Mouse (Mus musculus) forebrain, embryonic 14.5 days (tissue): ENCODE results near the gene Slco2b1. TPM values are rescaled to one million over a fixed set of nuclear protein-coding genes. Genes with fewer than 3 reads are reported as not detected.
A peak's percentile ranks its signal among the peaks of the same experiment; 100 is the strongest.
"Not testable (repeated sequence)": the region's sequence is repeated elsewhere in the genome, so short reads cannot be mapped to it uniquely, and the experiment has no call there.

Experiments used
- ATAC-seq: fragments of 200-750 bp; cut with Nextera tagmentation; 2 replicates; pipeline ENCODE4 v1.8.0; 2017; ENCODE audit warnings: mild to moderate bottlenecking, moderate library complexity
- DNase-seq: peaks from one replicate; pipeline ENCODE4 v3.0.0-alpha.2; 2015; ENCODE audit warnings: low spot score
- H3K27ac ChIP-seq: fragments of 300-500 bp; sonication (generic); 2 replicates; pipeline ENCODE4 v1.5.1; 2014; ENCODE audit warnings: low read depth, mild to moderate bottlenecking, control low read depth, low read length, moderate library complexity
- H3K27me3 ChIP-seq: fragments of 300-500 bp; sonication (generic); replicated peaks from 2 replicates; pipeline ENCODE4 v1.6.1; 2014; ENCODE audit warnings: low read length, control low read depth, mixed read lengths; ENCODE audit not compliant: control insufficient read depth, insufficient read depth
- H3K36me3 ChIP-seq: fragments of 300-500 bp; sonication (generic); 2 replicates; pipeline ENCODE4 v1.6.1; 2014; ENCODE audit warnings: low read length, control low read depth; ENCODE audit not compliant: control insufficient read depth, insufficient read depth
- H3K4me1 ChIP-seq: fragments of 300-500 bp; sonication (generic); 2 replicates; pipeline ENCODE4 v1.6.1; 2014; ENCODE audit warnings: antibody characterized with exemption, low read length, control low read depth; ENCODE audit not compliant: control insufficient read depth, insufficient read depth
- H3K4me2 ChIP-seq: fragments of 300-500 bp; sonication (generic); 2 replicates; pipeline ENCODE4 v1.6.1; 2014; ENCODE audit warnings: mild to moderate bottlenecking, control low read depth, low read length
- H3K4me3 ChIP-seq: fragments of 300-500 bp; sonication (generic); 2 replicates; pipeline ENCODE4 v1.5.1; 2014; ENCODE audit warnings: low read depth, low read length, control low read depth
- H3K9ac ChIP-seq: fragments of 300-500 bp; sonication (generic); 2 replicates; pipeline ENCODE4 v1.6.1; 2014; ENCODE audit warnings: mild to moderate bottlenecking, low read length, control low read depth, moderate library complexity
- H3K9me3 ChIP-seq: fragments of 300-500 bp; sonication (generic); replicated peaks from 2 replicates; pipeline ENCODE4 v1.6.1; 2016; ENCODE audit warnings: low read length, control low read depth, mixed read lengths; ENCODE audit not compliant: control insufficient read depth
- WGBS: fragments of 180-500 bp; shearing (Covaris S2); extraction: QIAGEN DNeasy Blood & Tissue Kit; methylation state at CpG from one replicate; pipeline ENCODE4 v1.1.7; 2014; 5-methylcytosine and 5-hydroxymethylcytosine counted together
- polyA plus RNA-seq: library from polyadenylated mRNA; unstranded; fragments of >200 nt; fragmentation: Nextera tagmentation; extraction: Ambion mirVana; gene quantifications from 2 replicates; pipeline ENCODE4 v1.2.1, GENCODE M21; 2014

Gene Slco2b1
- 3.4 and 4.9 TPM in 2 replicates for polyA plus RNA-seq

GRCm38 (mm10) chr7:99711166-99711565 lies at the start of gene Slco2b1:
Slco2b1 (minus strand) TSS chr7:99711340.
- H3K27ac ChIP-seq: no peak within 1 kb of the TSS
- H3K4me1 ChIP-seq: no peaks in the 10 kb centered on the region
- no peaks in the 10 kb centered on the region for H3K27me3 ChIP-seq
- H3K9ac ChIP-seq: no peak within 1 kb of the TSS
- H3K4me3 ChIP-seq: no peak within 1 kb of the TSS
- no peaks in the 10 kb centered on the region for H3K36me3 ChIP-seq
- WGBS: 84% methylated on average over 8 of the region's 8 CpGs
- H3K9me3 ChIP-seq: no peaks in the 10 kb centered on the region
- no peak for DNase-seq
- no peak for ATAC-seq
- H3K4me2 ChIP-seq: no peak within 1 kb of the TSS

- H3K9me3 ChIP-seq: no peaks in the 10 kb centered on the region
- no peak overlapping the region for H3K27ac ChIP-seq
- ATAC-seq (no peak), DNase-seq (peak; percentile 3)
- 45% methylated on average over 9 of the region's 9 CpGs for WGBS
- no peaks in the 10 kb centered on the region for H3K27me3 ChIP-seq
- H3K4me2 ChIP-seq: no peak overlapping the region
- no peak overlapping the region for H3K9ac ChIP-seq
- no peaks in the 10 kb centered on the region for H3K4me1 ChIP-seq
- H3K4me3 ChIP-seq: no peak overlapping the region
- no peaks in the 10 kb centered on the region for H3K36me3 ChIP-seq
These were observed 28.1 kb upstream of the Slco2b1 start for GRCm38 (mm10) chr7:99739276-99739675.

- DNase-seq, ATAC-seq, H3K9me3 ChIP-seq, H3K27ac ChIP-seq, H3K4me1 ChIP-seq, H3K4me2 ChIP-seq, H3K36me3 ChIP-seq, H3K9ac ChIP-seq, H3K27me3 ChIP-seq, H3K4me3 ChIP-seq: not testable (repeated sequence)
- 94% methylated on average over 9 of the region's 9 CpGs for WGBS
These were observed 24.4 kb upstream of the Slco2b1 start for GRCm38 (mm10) chr7:99735491-99735890.

DNA sequence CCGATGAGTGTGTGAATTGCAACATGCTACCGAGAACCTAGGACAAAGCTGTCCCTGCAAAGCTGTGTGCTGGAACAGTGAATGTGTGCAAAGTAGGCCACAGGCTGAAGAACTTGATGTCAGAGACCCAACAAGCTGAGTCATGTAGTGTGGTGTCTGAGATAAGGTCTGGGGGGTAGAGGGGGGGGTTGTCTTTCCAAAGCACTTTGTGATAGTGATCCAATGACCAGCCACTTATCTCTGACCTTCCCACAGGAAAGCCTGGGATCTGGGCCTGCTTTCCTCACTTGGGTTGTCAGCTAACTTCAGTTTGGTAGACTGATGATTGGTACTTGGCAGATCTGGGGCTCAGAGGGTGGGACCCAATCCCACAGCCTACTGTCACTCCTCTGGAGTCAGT lies 23.5 kb upstream of the Slco2b1 start:
- Histone ChIP-seq H3K36me3 (no peaks in the 10 kb centered on the region), H3K9me3 (no peaks in the 10 kb centered on the region), H3K9ac (no peak overlapping the region), H3K4me2 (no peak overlapping the region), H3K27me3 (no peaks in the 10 kb centered on the region), H3K4me3 (no peak overlapping the region), H3K4me1 (no peaks in the 10 kb centered on the region), H3K27ac (no peak overlapping the region)
- WGBS: 95% methylated on average over 2 of the region's 2 CpGs
- ATAC-seq (no peak), DNase-seq (no peak)

GRCm38 (mm10) chr7:99729973-99730372 lies 18.8 kb upstream of the Slco2b1 start, which contains the start of gene Olfr520:
Olfr520 (plus strand) TSS chr7:99730273.
- no peaks in the 10 kb centered on the region for H3K4me1 ChIP-seq
- WGBS: 89% methylated on average over 2 of the region's 2 CpGs
- H3K4me2 ChIP-seq: no peak within 1 kb of the TSS
- no peak within 1 kb of the TSS for H3K27ac ChIP-seq
- ATAC-seq (no peak), DNase-seq (no peak)
- no peaks in the 10 kb centered on the region for H3K36me3 ChIP-seq
- H3K27me3 ChIP-seq: no peaks in the 10 kb centered on the region
- no peak within 1 kb of the TSS for H3K9ac ChIP-seq
- no peaks in the 10 kb centered on the region; the same call in 1 of the 2 replicates for H3K9me3 ChIP-seq
- no peak within 1 kb of the TSS for H3K4me3 ChIP-seq

- WGBS: 96% methylated on average over 2 of the region's 2 CpGs
- no peaks in the 10 kb centered on the region for H3K4me1 ChIP-seq
- no peak for DNase-seq
These were observed 5.4 kb upstream of the Slco2b1 start for GRCm38 (mm10) chr7:99716536-99716935.

DNA sequence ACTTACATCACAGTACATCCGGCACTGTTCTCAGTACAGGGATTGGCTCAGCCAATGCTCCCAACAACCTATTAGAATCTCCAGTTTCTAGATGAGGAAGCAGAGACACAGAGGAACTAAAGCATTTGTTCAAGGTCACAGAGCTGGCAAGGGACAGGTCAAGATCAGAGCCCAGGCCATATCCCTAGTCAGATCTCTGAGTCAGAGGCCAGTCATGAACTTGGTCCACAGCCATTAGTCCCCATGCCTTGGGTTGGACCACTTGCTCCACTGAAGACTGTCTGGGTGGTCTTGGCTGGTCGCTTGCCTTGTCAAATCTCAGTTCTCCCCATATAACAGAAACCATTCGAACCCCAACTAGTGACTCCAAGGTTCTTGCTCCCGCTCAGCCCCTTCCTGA lies 1.3 kb upstream of the Slco2b1 start:
- H3K36me3 ChIP-seq: no peaks in the 10 kb centered on the region
- no peak overlapping the region for H3K4me3 ChIP-seq
- H3K9me3 ChIP-seq: no peaks in the 10 kb centered on the region
- no peak overlapping the region for H3K4me2 ChIP-seq
- H3K4me1 ChIP-seq: no peaks in the 10 kb centered on the region
- DNase-seq (no peak), ATAC-seq (no peak)
- H3K27ac ChIP-seq: no peak overlapping the region
- H3K9ac ChIP-seq: no peak overlapping the region
- WGBS: 87% methylated on average over 4 of the region's 4 CpGs
- H3K27me3 ChIP-seq: no peaks in the 10 kb centered on the region

More at GRCm38 (mm10) chr7:99716536-99716935, 5.4 kb upstream of the Slco2b1 start:
- Histone ChIP-seq H3K9me3 (no peaks in the 10 kb centered on the region), H3K27ac (no peak overlapping the region), H3K27me3 (no peaks in the 10 kb centered on the region), H3K9ac (no peak overlapping the region), H3K4me3 (no peak overlapping the region), H3K4me2 (no peak overlapping the region), H3K36me3 (no peaks in the 10 kb centered on the region)
- ATAC-seq: no peak

- H3K4me2 ChIP-seq: no peak overlapping the region
- H3K9ac ChIP-seq: no peak overlapping the region
- 35% methylated on average over 1 of the region's 1 CpGs for WGBS
- no peaks in the 10 kb centered on the region for H3K9me3 ChIP-seq
- no peaks in the 10 kb centered on the region for H3K4me1 ChIP-seq
- no peak overlapping the region for H3K4me3 ChIP-seq
- ATAC-seq: no peak
- DNase-seq: peak; percentile 44
- no peak overlapping the region for H3K27ac ChIP-seq
- no peaks in the 10 kb centered on the region for H3K36me3 ChIP-seq
- no peaks in the 10 kb centered on the region for H3K27me3 ChIP-seq
These were observed 664 bp downstream of the Slco2b1 start for GRCm38 (mm10) chr7:99710476-99710875.

DNA sequence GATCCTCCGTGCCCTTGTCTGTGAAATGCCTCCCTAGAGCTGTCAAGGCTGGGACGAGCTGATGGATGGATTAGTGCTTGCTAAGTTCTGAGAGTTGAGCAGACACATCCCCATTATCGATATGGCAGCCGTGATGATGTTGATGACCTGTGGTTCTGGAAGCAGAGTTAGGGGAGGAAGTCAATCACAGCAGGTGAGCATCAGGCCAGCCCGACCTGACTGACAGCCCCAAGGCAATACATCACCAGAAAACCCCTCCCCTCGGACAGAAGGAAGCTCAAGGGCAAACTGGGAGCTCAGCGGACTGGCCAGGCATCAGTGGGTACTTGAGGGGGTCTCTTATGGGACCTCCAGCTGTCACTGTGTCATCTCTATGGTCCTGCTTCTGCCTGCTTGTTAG lies 1.1 kb downstream of the Slco2b1 start:
- Histone ChIP-seq H3K9ac (no peak overlapping the region), H3K9me3 (no peaks in the 10 kb centered on the region), H3K27me3 (no peaks in the 10 kb centered on the region), H3K27ac (no peak overlapping the region), H3K4me1 (no peaks in the 10 kb centered on the region), H3K4me3 (no peak overlapping the region), H3K4me2 (no peak overlapping the region), H3K36me3 (no peaks in the 10 kb centered on the region)
- DNase-seq: no peak
- 75% methylated on average over 7 of the region's 7 CpGs for WGBS
- ATAC-seq: no peak
